Mouse (Mus musculus): Measurements from ENCODE around the gene Kif17.

Kif17 gene

DNA sequence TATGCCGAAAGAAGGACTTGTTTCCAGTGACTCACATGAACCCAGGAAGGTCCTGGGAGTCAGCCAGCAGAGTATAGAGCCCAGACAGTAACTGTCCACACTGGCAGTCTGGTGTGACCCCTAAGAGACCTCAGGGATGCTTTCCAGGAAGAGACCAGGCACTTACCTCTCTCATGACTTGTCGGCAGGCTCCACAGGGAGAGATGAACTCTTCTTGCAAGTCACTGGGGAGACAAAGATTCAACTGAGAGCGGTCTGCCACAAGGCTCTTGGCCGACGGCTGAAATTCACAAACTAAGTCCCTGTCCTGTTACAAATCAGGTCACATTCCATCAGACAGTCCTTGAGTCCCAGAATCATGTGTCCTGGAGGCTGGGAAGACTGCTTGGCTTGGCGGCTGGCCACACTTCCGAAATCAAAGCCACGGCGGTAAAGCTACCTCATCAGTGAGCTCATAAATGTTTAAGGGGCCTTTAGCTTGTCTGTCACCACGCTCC, 93.2 kb downstream of the Kif17 start:
- no peak for DNase-seq

GRCm38 (mm10) chr4:138344891-138345545, 94.8 kb downstream of the Kif17 start:
- DNase-seq, result no peak

GRCm38 (mm10) chr4:138347280-138347679, 97.0 kb downstream of the Kif17 start:
- DNase-seq, result no peak

DNA sequence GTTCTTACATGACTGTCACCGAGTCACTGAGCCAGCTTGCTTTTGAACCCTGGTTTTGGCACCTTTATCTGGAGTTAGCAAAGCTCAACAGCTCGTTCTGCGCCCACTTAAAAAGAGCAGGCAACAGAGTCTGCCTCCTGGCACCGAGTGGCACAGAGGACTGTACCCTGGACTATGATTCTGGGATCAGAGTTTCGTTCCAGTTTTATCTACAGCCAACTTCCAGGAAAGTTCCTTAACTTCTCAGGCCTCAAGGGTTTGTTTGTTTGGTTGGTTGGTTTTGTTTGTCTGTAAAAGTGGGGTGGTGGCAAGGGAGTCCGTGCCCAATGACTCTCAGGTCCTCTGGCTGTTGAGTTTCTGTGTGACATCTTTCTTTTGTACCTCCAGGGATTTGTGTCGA, 98.5 kb downstream of the Kif17 start:
- no peak for DNase-seq

All from thymus, postnatal 14 days (tissue).